Mouse (Mus musculus) intestine, postnatal 0 days (tissue): ENCODE data around the gene Gm10130. TPM values are rescaled to one million over a fixed set of nuclear protein-coding genes. Genes with fewer than 3 reads are reported as not detected.
A peak's percentile ranks its signal among the peaks of the same experiment; 100 is the strongest.
"Not testable (repeated sequence)": the region's sequence is repeated elsewhere in the genome, so short reads cannot be mapped to it uniquely, and the experiment has no call there.

Experiments used
- ATAC-seq: fragments of 200-750 bp; cut with Nextera tagmentation; 2 replicates; pipeline ENCODE4 v1.8.0; 2017; ENCODE audit warnings: mild to moderate bottlenecking, moderate TSS enrichment, moderate library complexity
- H3K27ac ChIP-seq: fragments of 300-500 bp; sonication (generic); 2 replicates; pipeline ENCODE4 v1.5.1; 2014; ENCODE audit warnings: mild to moderate bottlenecking, low read depth, low read length, moderate library complexity
- H3K27me3 ChIP-seq: fragments of 300-500 bp; sonication (generic); replicated peaks from 2 replicates; pipeline ENCODE4 v1.6.1; 2014; ENCODE audit warnings: low read length, mixed read lengths; ENCODE audit not compliant: control insufficient read depth, insufficient read depth
- H3K36me3 ChIP-seq: fragments of 300-500 bp; sonication (generic); 2 replicates; pipeline ENCODE4 v1.6.1; 2014; ENCODE audit warnings: mild to moderate bottlenecking, moderate library complexity; ENCODE audit not compliant: control insufficient read depth, insufficient read depth
- H3K4me1 ChIP-seq: fragments of 300-500 bp; sonication (generic); replicated peaks from 2 replicates; pipeline ENCODE4 v1.6.1; 2014; ENCODE audit warnings: antibody characterized with exemption, low read length, mixed read lengths; ENCODE audit not compliant: control insufficient read depth, insufficient read depth
- H3K4me2 ChIP-seq: fragments of 300-500 bp; sonication (generic); replicated peaks from 2 replicates; pipeline ENCODE4 v1.6.1; 2014; ENCODE audit warnings: low read depth, mild to moderate bottlenecking, moderate library complexity
- H3K4me3 ChIP-seq: fragments of 300-500 bp; sonication (generic); 2 replicates; pipeline ENCODE4 v1.5.1; 2014; ENCODE audit warnings: low read depth, low read length
- H3K9ac ChIP-seq: fragments of 300-500 bp; sonication (generic); 2 replicates; pipeline ENCODE4 v1.6.1; 2014; ENCODE audit warnings: mild to moderate bottlenecking, low read depth, low read length
- H3K9me3 ChIP-seq: fragments of 300-500 bp; sonication (generic); 2 replicates; pipeline ENCODE4 v1.6.1; 2016; ENCODE audit warnings: mixed run types; ENCODE audit not compliant: control insufficient read depth
- CTCF ChIP-seq: sonication (generic); IDR thresholded peaks from 2 replicates; pipeline ENCODE4 v1.5.1; 2016; ENCODE audit warnings: low read depth, mild to moderate bottlenecking, control low read depth, antibody characterized with exemption, moderate library complexity
- WGBS: fragments of 180-500 bp; shearing (Covaris S2); extraction: QIAGEN DNeasy Blood & Tissue Kit; methylation state at CpG from one replicate; pipeline ENCODE4 v1.1.7; 2014; 5-methylcytosine and 5-hydroxymethylcytosine counted together
- polyA plus RNA-seq: library from polyadenylated mRNA; unstranded; fragments of >200 nt; fragmentation: Nextera tagmentation; extraction: Ambion mirVana; gene quantifications from 2 replicates; pipeline ENCODE4 v1.2.1, GENCODE M21; 2015

Gm10130 gene
- polyA plus RNA-seq, 1 experiment from 2014 or later = 1.0 TPM

- Histone ChIP-seq H3K4me1 (no peaks in the 10 kb centered on the region), H3K9me3 (peaks cover 8% of the 10 kb centered on the region; the same call in 1 of the 2 replicates), H3K27ac (no peak overlapping the region), H3K36me3 (peaks cover 21% of the 10 kb centered on the region), H3K9ac (no peak overlapping the region), H3K27me3 (no peaks in the 10 kb centered on the region), H3K4me3 (no peak overlapping the region), H3K4me2 (no peak overlapping the region)
- no peak for ATAC-seq
- TF ChIP-seq CTCF = no peak
- 96% methylated on average over 1 of the region's 1 CpGs for WGBS
These were observed 4.5 kb upstream of the Gm10130 start for GRCm38 (mm10) chr2:150318973-150319372.

- H3K27me3 ChIP-seq, H3K4me2 ChIP-seq, H3K4me3 ChIP-seq, H3K27ac ChIP-seq, H3K9me3 ChIP-seq, H3K4me1 ChIP-seq, H3K9ac ChIP-seq, H3K36me3 ChIP-seq: not testable (repeated sequence)
- ATAC-seq = peak; percentile 53; the same call in 1 of the 2 replicates
These were observed 33.6 kb downstream of the Gm10130 start for GRCm38 (mm10) chr2:150357136-150357535.

- Histone ChIP-seq H3K9ac (peak within 1 kb of the TSS; percentile 57), H3K4me2 (peak within 1 kb of the TSS; percentile 67), H3K27ac (peak within 1 kb of the TSS; percentile 50; the same call in 1 of the 2 replicates), H3K4me3 (peak within 1 kb of the TSS; percentile 56)
- peak; percentile 95 for ATAC-seq
- H3K36me3 ChIP-seq, H3K27me3 ChIP-seq, H3K9me3 ChIP-seq, H3K4me1 ChIP-seq: not testable (repeated sequence)
- WGBS = under 1% methylated on average over 14 of the region's 17 CpGs
These were observed 38.8 kb downstream of the Gm10130 start, which contains the start of gene 3300002I08Rik for GRCm38 (mm10) chr2:150362113-150362877. Gene 3300002I08Rik, minus strand, starts transcription at chr2:150362765.

- H3K4me3 ChIP-seq = peak overlapping the region; percentile 56
- ATAC-seq = peak; percentile 63; the same call in 1 of the 2 replicates
- H3K4me1 ChIP-seq = no peaks in the 10 kb centered on the region
- no peaks in the 10 kb centered on the region for H3K36me3 ChIP-seq
- H3K27me3 ChIP-seq = no peaks in the 10 kb centered on the region
- WGBS = 3% methylated on average over 4 of the region's 4 CpGs
- 0 out of 2 replicates have a peak overlapping the region, but pooled peaks have one; percentile 57 for H3K9ac ChIP-seq
- no peak overlapping the region for H3K27ac ChIP-seq
- H3K4me2 ChIP-seq = peak overlapping the region; percentile 67
- TF ChIP-seq CTCF = no peak
- no peaks in the 10 kb centered on the region for H3K9me3 ChIP-seq
These were observed 39.4 kb downstream of the Gm10130 start for GRCm38 (mm10) chr2:150362878-150363229.

- H3K27me3 ChIP-seq, H3K4me3 ChIP-seq, H3K4me1 ChIP-seq, H3K27ac ChIP-seq, H3K4me2 ChIP-seq, H3K9ac ChIP-seq, H3K36me3 ChIP-seq, H3K9me3 ChIP-seq, ATAC-seq: not testable (repeated sequence)
- 94% methylated on average over 18 of the region's 19 CpGs for WGBS
These were observed 62.1 kb downstream of the Gm10130 start for GRCm38 (mm10) chr2:150385553-150386106.

- WGBS = 76% methylated on average over 1 of the region's 1 CpGs
- Histone ChIP-seq H3K36me3 (no peaks in the 10 kb centered on the region), H3K27me3 (no peaks in the 10 kb centered on the region), H3K4me2 (no peak overlapping the region), H3K9me3 (no peaks in the 10 kb centered on the region), H3K27ac (no peak overlapping the region), H3K9ac (no peak overlapping the region), H3K4me3 (no peak overlapping the region), H3K4me1 (no peaks in the 10 kb centered on the region)
- no peak for ATAC-seq
- TF ChIP-seq CTCF = no peak
These were observed 66.7 kb downstream of the Gm10130 start for GRCm38 (mm10) chr2:150390198-150390597.

GRCm38 (mm10) chr2:150412146-150412545 is 88.6 kb downstream of the Gm10130 start:
- H3K36me3 ChIP-seq, H3K4me1 ChIP-seq, H3K4me3 ChIP-seq, H3K27me3 ChIP-seq, H3K27ac ChIP-seq, ATAC-seq, H3K9ac ChIP-seq, H3K4me2 ChIP-seq: not testable (repeated sequence)
- H3K9me3 ChIP-seq = peaks cover 14% of the 10 kb centered on the region; the same call in 1 of the 2 replicates
- WGBS = 87% methylated on average over 17 of the region's 17 CpGs
